34 mouse cellular contexts compared by ENCODE assay signal in the genomic region with DNA sequence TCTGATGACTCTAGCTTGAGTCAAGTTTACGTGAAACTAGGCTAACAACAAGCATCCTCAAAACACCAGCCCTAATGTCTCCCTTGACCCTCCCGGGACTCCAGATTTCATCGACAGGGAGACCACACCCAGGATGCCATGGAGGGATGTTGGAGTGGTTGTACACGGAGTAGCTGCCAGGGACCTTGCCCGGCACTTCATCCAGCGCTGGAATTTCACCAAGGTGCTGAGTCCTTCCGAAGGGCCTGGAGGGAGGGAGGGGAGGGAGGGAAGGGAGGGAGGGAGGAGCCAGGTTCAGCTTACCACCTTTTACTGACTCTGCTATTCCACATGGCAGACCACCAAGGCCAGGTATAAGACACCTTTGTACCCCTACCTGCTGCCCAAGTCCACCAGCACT. TPM values are rescaled to one million over a fixed set of nuclear protein-coding genes. Genes with fewer than 3 reads are reported as not detected.
"Had no signal": no experiment of that assay in that cellular context is flagged by ENCODE, and none has a peak within 500 bp of the region (broad histone marks: within the 10 kb centered on the region; RNA-seq: fewer than 3 reads in every experiment).

No protein-coding gene starts in this region.

- H3K4me3 ChIP-seq: intestine, embryonic 15.5 days; layer of hippocampus, adult 2 months; left cerebral cortex, adult 2 months; liver, embryonic 13.5 days; midbrain, embryonic 12.5 days; midbrain, embryonic 15.5 days; myocyte; neural tube, embryonic 13.5 days; stomach, embryonic 15.5 days had no signal

- H3K36me3 ChIP-seq: midbrain, embryonic 12.5 days; midbrain, embryonic 15.5 days; neural tube, embryonic 13.5 days had no signal

- ATAC-seq: intestine, embryonic 15.5 days; midbrain, embryonic 15.5 days had no signal

- H3K27ac ChIP-seq: intestine, embryonic 15.5 days; kidney, postnatal 0 days; layer of hippocampus, adult 2 months; left cerebral cortex, adult 2 months; liver, embryonic 13.5 days; midbrain, embryonic 12.5 days; midbrain, embryonic 15.5 days; neural tube, embryonic 13.5 days; stomach, embryonic 15.5 days had no signal

- H3K9me3 ChIP-seq: intestine, embryonic 15.5 days; liver, embryonic 13.5 days; midbrain, embryonic 12.5 days; midbrain, embryonic 15.5 days; neural tube, embryonic 13.5 days; stomach, embryonic 15.5 days had no signal

- H3K9ac ChIP-seq: intestine, embryonic 15.5 days; liver, embryonic 13.5 days; lung, embryonic 14.5 days; midbrain, embryonic 12.5 days; midbrain, embryonic 15.5 days; stomach, embryonic 15.5 days had no signal

- H3K27me3 ChIP-seq: intestine, embryonic 15.5 days; midbrain, embryonic 15.5 days; stomach, embryonic 15.5 days had no signal

- H3K4me1 ChIP-seq: intestine, embryonic 15.5 days; liver, embryonic 13.5 days; midbrain, embryonic 12.5 days; midbrain, embryonic 15.5 days; stomach, embryonic 15.5 days had no signal

- H3K4me2 ChIP-seq: intestine, embryonic 15.5 days; liver, embryonic 13.5 days; lung, embryonic 14.5 days; midbrain, embryonic 12.5 days; midbrain, embryonic 15.5 days; neural tube, embryonic 13.5 days; stomach, embryonic 15.5 days had no signal

- DNase-seq: kidney, adult 11 months; kidney, adult 9 months; kidney, postnatal 25 days; layer of hippocampus, adult 9-11 months; layer of hippocampus, postnatal 36 days; liver, embryonic 13.5 days; lung, embryonic 14.5 days; lung, postnatal 4 days; retina, postnatal 1 day; right cerebral cortex, postnatal 25 days; spleen, adult 18-20 months; thymus, adult 18-20 months; thymus, postnatal 36 days had no signal

RNA-seq across cellular contexts. Expression of a gene that starts 21.2 kb away (rescaled TPM):
- total RNA-seq: layer of hippocampus, adult 2 months; layer of hippocampus, postnatal 36 days; left cerebral cortex, adult 2 months; left cerebral cortex, postnatal 10 days; left cerebral cortex, postnatal 36 days; liver, adult 2 months; megakaryocyte progenitor cell, adult 5-6 weeks; megakaryocyte-erythroid progenitor cell, adult 5-6 weeks; monocyte, adult 5-6 weeks; neutrophil, adult 5-6 weeks had no signal
- polyA plus RNA-seq: intestine, embryonic 15.5 days; kidney, postnatal 0 days; large intestine, adult 2 months; limb, embryonic 11.5 days; liver, adult 2 months; liver, embryonic 13.5 days; liver, embryonic 16.5 days; lung, embryonic 14.5 days; midbrain, embryonic 12.5 days; midbrain, embryonic 15.5 days; myocyte; neural tube, embryonic 13.5 days; stomach, embryonic 15.5 days; testis, adult 2 months; urinary bladder, adult 2 months had no signal

RNA-seq across cellular contexts. Expression of a gene that starts 34.9 kb away (rescaled TPM):
- total RNA-seq: layer of hippocampus, adult 2 months; layer of hippocampus, postnatal 36 days; left cerebral cortex, adult 2 months; left cerebral cortex, postnatal 10 days; left cerebral cortex, postnatal 36 days; megakaryocyte progenitor cell, adult 5-6 weeks; megakaryocyte-erythroid progenitor cell, adult 5-6 weeks; monocyte, adult 5-6 weeks; neutrophil, adult 5-6 weeks had no signal
- polyA plus RNA-seq: midbrain, embryonic 12.5 days; myocyte; testis, adult 2 months had no signal
